Mouse (Mus musculus) ES-Bruce4 (cell line): Measurements from ENCODE around the gene Fam71a.

Source experiments
- CTCF ChIP-seq: IDR thresholded peaks from one replicate; pipeline ENCODE4 v1.8.1; 2011; ENCODE audit warnings: low read depth, low read length
- EP300 ChIP-seq: IDR thresholded peaks from 2 replicates; pipeline ENCODE4 v1.6.1; 2011; ENCODE audit warnings: low read depth, low read length; ENCODE audit not compliant: insufficient read depth
- POLR2A ChIP-seq: IDR thresholded peaks from one replicate; pipeline ENCODE4 v1.8.1; 2011; ENCODE audit warnings: low read length; ENCODE audit not compliant: insufficient read depth

DNA sequence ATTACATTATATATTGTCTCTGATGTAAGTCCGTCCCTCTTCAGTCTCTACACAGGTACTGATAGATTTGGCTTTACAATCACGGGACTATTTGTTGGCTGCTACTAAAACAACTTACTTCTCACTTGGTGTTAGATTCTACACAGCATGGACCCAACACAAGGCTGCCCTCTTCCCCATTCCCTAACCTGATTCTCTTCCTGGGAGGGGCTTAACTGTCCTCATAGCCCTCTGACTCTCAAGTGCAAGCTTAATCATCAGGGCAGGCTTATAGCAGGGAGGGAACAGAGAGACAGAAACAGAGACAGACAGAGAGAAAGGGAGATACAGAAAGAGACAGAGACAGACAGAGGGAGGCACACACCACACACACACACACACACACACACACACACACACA is 32.9 kb downstream of the Fam71a start:
- TF ChIP-seq CTCF (no peak), POLR2A (no peak), EP300 (no peak)
